Mouse (Mus musculus): ENCODE results near the gene Tcte2.

GRCm38 (mm10) chr17:13726832-13727355 is 34.7 kb downstream of the Tcte2 start:
- TF ChIP-seq MAX (IDR thresholded peaks at IDR 0.05; ENCODE audit: low read depth) (no peak), E2F4 (IDR thresholded peaks at IDR 0.05; ENCODE audit: insufficient read depth) (no peak), POLR2A (IDR thresholded peaks at IDR 0.05; ENCODE audit: insufficient read length, low read depth) (no peak), CEBPB (IDR thresholded peaks at IDR 0.05; ENCODE audit: insufficient read depth, poor library complexity, severe bottlenecking) (no peak), TCF3 (IDR thresholded peaks at IDR 0.05; ENCODE audit: insufficient read length, low read depth) (no peak), MYOD1 (IDR thresholded peaks at IDR 0.05; ENCODE audit: control insufficient read depth in 1 of 3, insufficient read length in 2 of 3, low read depth in 2 of 3) (no peak), POLR2AphosphoS2 (IDR thresholded peaks at IDR 0.05; ENCODE audit: insufficient read length, low read depth) (no peak), USF1 (IDR thresholded peaks at IDR 0.05; ENCODE audit: low read depth) (no peak), SRF (IDR thresholded peaks at IDR 0.05; ENCODE audit: control insufficient read depth, insufficient read length, low read depth) (no peak)
